In the genomic region with DNA sequence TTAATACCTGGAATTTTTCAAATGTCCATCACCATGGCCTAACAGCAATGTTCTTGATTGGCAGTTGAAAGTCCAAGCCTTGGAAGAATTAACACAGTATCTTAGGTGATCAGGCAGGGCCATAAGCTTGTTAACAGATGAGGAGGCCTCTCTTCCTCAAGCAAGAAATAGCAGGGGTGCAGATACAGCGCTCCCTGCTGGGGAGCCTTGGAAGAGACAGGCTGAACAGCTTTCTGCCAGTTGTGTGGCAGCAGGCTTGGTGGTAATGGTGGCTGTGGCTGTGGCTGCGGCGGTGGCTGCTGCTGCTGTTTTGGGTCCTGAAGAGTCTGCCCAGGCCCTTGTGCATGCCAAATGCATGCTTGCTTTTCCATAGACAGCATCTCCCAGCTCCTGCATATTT, we compare ENCODE assay signal across 9 mouse cellular contexts.
DNase-seq lines count a peak whose midpoint lies in the region; ATAC-seq and TF ChIP-seq lines count a peak whose summit lies in the region.
"Had no signal": no experiment of that assay in that cellular context is flagged by ENCODE, and none has a peak within 500 bp of the region (broad histone marks: within the 10 kb centered on the region; RNA-seq: fewer than 3 reads in every experiment).

No protein-coding gene starts in this region.

- DNase-seq in cerebellum, adult 18-20 months: peak; percentile 27 to 50
- no peak for DNase-seq in cerebellum, adult 11 months
- DNase-seq in 3134 (ENCODE audit: extremely low read depth, insufficient read length, low spot score): peak; percentile 36
- DNase-seq in adrenal gland, adult 18-20 months (ENCODE audit: low spot score in 2 of 2): peak; percentile 49 to 66
- peak; percentile 50 to 64 for DNase-seq in spleen, adult 18-20 months

- peaks cover 58% of the 10 kb centered on the region for H3K36me3 ChIP-seq in intestine, postnatal 0 days (ENCODE audit: control insufficient read depth, insufficient read depth)
- H3K36me3 ChIP-seq in lung, embryonic 16.5 days (ENCODE audit: control insufficient read depth, insufficient read depth, low read length): peaks cover 36% of the 10 kb centered on the region

- no peak overlapping the region for H3K9ac ChIP-seq in intestine, postnatal 0 days (ENCODE audit: low read depth, low read length)
- H3K9ac ChIP-seq in lung, embryonic 16.5 days (ENCODE audit: low read length): no peak overlapping the region
- H3K9ac ChIP-seq: hindbrain, embryonic 15.5 days had no signal

- H3K9me3 ChIP-seq in intestine, postnatal 0 days (ENCODE audit: control insufficient read depth): no peaks in the 10 kb centered on the region
- H3K9me3 ChIP-seq in lung, embryonic 16.5 days (ENCODE audit: control insufficient read depth, low read length): no peaks in the 10 kb centered on the region
- H3K9me3 ChIP-seq: hindbrain, embryonic 15.5 days had no signal

- peak; percentile 54 for ATAC-seq in erythroid progenitor cell, adult 5-6 weeks (replicated peaks; ENCODE audit: low FRiP score, poor library complexity, severe bottlenecking)
- peak; percentile 54; the same call in 1 of the 2 replicates for ATAC-seq in intestine, postnatal 0 days
- 0 out of 2 replicates have a peak, but pooled peaks have one; percentile 17 for ATAC-seq in lung, embryonic 16.5 days (ENCODE audit: low read depth)

- H3K4me2 ChIP-seq in intestine, postnatal 0 days (replicated peaks; ENCODE audit: low read depth): no peak overlapping the region
- no peak overlapping the region for H3K4me2 ChIP-seq in lung, embryonic 16.5 days (ENCODE audit: low read depth, low read length)
- H3K4me2 ChIP-seq: hindbrain, embryonic 15.5 days had no signal

- H3K4me1 ChIP-seq in intestine, postnatal 0 days (replicated peaks; ENCODE audit: control insufficient read depth, insufficient read depth, low read length): no peaks in the 10 kb centered on the region
- H3K4me1 ChIP-seq in lung, embryonic 16.5 days (replicated peaks; ENCODE audit: control insufficient read depth, insufficient read depth, low read length): no peaks in the 10 kb centered on the region

- peak; percentile 91 for TF ChIP-seq CTCF in intestine, postnatal 0 days (IDR thresholded peaks at IDR 0.05; ENCODE audit: low read depth)

- no peak overlapping the region for H3K4me3 ChIP-seq in intestine, postnatal 0 days (ENCODE audit: low read depth, low read length)
- H3K4me3 ChIP-seq in lung, embryonic 16.5 days (ENCODE audit: low read length): no peak overlapping the region
- H3K4me3 ChIP-seq: hindbrain, embryonic 15.5 days had no signal

- WGBS in intestine, postnatal 0 days: 80% methylated on average over 3 of the region's 3 CpGs
- WGBS in lung, embryonic 16.5 days: 77% methylated on average over 3 of the region's 3 CpGs

- no peaks in the 10 kb centered on the region for H3K27me3 ChIP-seq in intestine, postnatal 0 days (replicated peaks; ENCODE audit: control insufficient read depth, insufficient read depth, low read length)
- H3K27me3 ChIP-seq in lung, embryonic 16.5 days (ENCODE audit: control insufficient read depth, insufficient read depth, low read depth, low read length): no peaks in the 10 kb centered on the region
- H3K27me3 ChIP-seq: hindbrain, embryonic 15.5 days had no signal

- no peak overlapping the region for H3K27ac ChIP-seq in intestine, postnatal 0 days (ENCODE audit: low read depth, low read length)
- no peak overlapping the region for H3K27ac ChIP-seq in lung, embryonic 16.5 days (ENCODE audit: low read length)
- H3K27ac ChIP-seq: hindbrain, embryonic 15.5 days had no signal
